Mouse (Mus musculus): ENCODE measurements around the gene Zbtb20. TPM values are rescaled to one million over a fixed set of nuclear protein-coding genes. Genes with fewer than 3 reads are reported as not detected.

The Zbtb20 gene
- polyA plus RNA-seq, 1 experiment, result 21.1 TPM

DNA sequence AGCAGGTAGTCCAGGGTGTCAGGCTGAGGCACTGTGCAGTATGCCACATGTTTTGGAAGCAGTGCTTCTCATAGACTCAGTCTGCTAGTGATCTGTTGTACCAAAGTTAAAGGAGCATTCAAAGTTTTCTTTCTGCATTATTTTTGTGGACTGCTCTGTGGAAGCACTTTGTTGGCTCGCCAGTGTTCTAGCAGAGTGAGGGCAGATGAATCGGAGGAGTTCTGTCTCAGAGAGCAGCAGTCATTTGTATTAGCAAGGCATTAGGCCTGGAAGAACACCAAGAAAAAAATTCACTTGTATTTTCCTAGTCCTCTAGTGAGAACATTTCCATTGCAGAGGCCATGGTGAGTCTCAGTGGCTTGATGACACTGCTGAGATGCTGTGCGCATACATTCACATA is 196.2 kb downstream of the Zbtb20 start:
- DNase-seq (ENCODE audit: extremely low spot score in 1 of 2, low spot score in 1 of 2), result no peak

DNA sequence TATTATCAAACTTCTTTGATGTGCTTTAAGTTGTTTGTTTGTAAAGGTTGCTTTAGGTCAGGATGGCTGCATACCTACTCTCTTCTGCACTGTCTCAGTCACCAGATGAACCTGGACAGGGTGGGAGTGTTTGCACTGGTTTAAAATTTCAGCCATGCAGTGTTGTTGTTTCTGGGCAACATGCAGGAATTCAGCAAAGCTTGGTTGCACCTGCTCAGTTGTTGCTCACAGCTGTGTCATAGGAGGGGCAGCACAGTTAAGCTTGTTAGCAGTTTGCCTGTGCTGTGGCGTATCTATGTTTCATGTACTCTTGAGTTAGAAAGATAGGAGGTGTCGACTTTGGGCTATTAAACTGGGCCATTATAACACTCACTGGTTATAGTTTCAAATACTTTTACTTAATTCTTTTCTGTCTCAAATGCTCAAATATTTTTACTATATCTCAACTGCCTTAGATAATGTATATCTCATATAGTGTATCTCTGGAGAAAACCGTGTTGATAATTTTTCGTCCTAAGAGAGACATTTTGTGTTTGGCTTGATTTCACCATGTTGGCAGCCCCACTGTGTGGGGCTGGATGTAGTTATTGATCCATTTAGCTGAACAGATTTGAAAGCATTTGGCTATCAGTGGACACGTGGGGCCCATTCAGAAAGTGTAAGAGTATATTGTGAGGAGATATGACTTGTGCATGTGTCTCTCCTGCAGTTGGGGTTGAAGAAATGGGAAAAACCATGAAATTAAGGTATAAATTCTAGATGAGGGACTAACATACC is 197.3 kb downstream of the Zbtb20 start:
- DNase-seq (ENCODE audit: extremely low spot score in 1 of 2, low spot score in 1 of 2), result no peak

- no peak for DNase-seq (ENCODE audit: extremely low spot score in 1 of 2, low spot score in 1 of 2)
Observed at GRCm38 (mm10) chr16:43080403-43080802, 204.7 kb downstream of the Zbtb20 start.

DNA sequence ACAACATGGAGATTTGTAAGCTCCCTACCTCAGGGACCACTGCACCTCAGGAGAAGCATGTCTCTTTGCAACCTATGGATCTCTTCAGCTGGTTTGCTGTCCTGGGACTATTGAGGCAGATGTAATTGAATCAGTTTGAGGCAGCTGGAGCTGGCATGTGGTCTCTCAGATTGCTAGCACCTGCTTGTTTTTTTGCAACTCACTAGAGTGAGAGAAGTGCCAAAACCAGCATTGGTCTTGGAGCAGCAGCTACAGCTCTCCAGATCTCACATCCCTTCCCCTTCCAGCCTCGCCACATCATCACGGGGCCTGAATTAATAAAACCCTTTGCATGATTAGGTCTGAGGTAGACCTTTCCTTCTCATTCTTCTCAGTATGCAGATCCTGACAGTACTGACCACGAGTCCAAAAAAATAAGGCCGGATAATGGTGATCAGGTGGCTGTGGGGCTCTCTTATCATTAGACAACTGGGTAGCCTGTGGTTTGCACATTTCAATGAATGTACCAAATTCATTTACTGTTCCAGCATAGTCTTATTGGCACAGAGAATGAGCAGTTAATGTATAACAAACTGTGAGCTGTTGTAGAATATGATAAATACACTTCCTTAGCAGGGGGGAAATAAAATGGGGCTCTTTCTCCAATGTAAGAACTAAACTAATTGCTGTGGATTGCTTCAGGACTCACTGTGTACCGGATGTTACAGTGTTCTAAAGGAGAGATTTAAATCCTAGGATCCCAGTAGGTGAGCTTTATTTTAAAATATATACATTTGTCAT is 205.4 kb downstream of the Zbtb20 start:
- no peak for DNase-seq (ENCODE audit: extremely low spot score in 1 of 2, low spot score in 1 of 2)

DNA sequence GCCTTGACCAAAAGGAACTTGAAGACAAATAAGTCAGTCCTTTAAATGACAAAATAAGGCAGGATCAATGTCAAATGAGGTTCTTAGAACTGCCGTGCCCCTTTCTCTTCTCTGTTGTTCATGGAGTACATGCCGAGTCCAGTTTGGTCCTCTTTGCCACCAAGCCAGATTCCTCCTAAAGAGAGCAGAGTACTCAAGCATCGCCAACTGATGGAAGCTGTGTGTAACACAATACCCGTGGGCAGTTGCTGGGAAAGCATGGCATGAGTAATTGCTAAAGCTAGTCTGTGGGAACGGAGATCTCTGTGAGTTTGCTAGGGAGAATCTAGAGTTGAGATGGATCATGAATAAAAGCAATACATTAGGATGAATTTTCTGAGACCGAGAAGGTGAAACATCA is 206.3 kb downstream of the Zbtb20 start:
- DNase-seq (ENCODE audit: extremely low spot score in 1 of 2, low spot score in 1 of 2), result no peak

DNA sequence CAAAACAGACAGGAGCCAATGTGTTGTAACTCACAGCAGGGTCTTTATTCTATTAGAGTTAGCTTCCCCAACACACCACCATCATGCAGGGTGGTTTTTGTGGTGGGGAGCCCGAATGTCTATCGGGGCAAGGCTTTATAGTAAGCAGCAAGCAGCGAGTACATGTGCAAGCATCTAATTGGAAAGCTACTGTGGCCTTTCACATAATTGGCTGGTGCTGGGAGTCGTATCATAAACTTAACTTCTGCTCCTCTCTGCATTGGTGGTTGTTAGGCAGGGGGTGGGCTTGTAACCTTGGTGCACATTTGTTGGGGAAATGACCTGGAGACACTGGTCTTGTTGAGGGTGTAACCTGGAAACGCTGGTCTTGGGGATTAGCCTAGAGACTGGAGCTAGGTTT is 207.1 kb downstream of the Zbtb20 start:
- no peak for DNase-seq (ENCODE audit: extremely low spot score in 1 of 2, low spot score in 1 of 2)

DNA sequence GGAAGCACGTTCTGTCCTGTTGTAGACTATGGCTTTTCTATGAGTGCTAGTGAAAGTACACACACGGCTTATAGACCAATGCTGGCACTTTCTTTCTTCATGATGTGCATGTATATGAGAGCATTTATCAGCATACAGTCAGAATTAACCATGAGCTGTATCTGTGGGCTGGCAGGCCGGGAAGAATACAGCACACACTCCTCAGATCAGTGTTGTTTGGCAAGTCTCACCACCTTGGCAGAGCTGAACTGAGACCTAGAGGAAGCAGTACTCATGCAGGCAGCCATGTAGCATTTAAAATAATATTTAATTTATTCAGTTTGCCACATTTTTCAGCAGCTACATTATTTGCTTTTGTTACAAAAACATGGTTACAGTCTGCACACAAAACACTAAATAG is 214.5 kb downstream of the Zbtb20 start:
- DNase-seq (ENCODE audit: extremely low spot score in 1 of 2, low spot score in 1 of 2), result no peak

DNA sequence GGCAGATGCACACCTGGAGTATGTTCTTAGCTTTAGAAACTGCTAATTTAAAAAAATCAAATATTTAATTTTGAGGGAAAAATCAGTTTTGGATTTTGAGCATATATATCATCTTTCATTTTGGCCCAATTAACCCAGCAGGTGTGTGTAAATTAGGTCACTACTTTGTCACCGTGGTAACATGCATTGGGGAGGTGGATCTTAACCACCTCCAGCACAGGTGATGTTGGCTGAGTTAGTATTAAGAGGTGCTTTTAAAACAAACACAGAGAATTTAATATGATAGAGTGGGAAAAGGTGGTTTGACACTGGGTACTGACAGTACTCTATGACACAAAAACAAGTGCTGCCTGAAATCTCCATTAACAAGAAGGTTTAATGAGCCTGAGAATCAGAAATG is 218.5 kb downstream of the Zbtb20 start:
- no peak for DNase-seq (ENCODE audit: extremely low spot score in 1 of 2, low spot score in 1 of 2)

GRCm38 (mm10) chr16:43094756-43095155 is 219.1 kb downstream of the Zbtb20 start:
- DNase-seq (ENCODE audit: extremely low spot score in 1 of 2, low spot score in 1 of 2), result no peak

GRCm38 (mm10) chr16:43096040-43096439 is 220.4 kb downstream of the Zbtb20 start:
- no peak for DNase-seq (ENCODE audit: extremely low spot score in 1 of 2, low spot score in 1 of 2)

- no peak for DNase-seq (ENCODE audit: extremely low spot score in 1 of 2, low spot score in 1 of 2)
Observed at GRCm38 (mm10) chr16:43098153-43098552, 222.5 kb downstream of the Zbtb20 start.

DNA sequence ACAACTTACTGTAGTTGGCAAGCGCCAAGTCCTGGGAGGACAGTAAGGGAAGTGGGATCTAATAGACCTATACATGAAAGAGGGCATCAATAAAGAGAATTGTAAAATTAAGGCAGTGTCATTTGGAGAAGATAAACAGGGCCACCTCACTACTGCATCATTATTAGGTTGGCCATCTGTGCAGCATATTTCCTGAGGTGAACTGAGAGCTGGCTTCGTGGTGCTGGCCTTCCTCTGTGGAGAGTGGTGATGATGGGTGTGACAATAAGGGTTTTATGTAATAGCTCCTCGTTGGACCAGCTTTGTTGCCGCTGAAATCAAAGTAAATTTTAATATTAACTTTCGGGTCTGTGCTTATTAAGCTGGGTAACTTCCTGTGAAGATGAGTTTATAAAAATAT is 223.0 kb downstream of the Zbtb20 start:
- no peak for DNase-seq (ENCODE audit: extremely low spot score in 1 of 2, low spot score in 1 of 2)

DNA sequence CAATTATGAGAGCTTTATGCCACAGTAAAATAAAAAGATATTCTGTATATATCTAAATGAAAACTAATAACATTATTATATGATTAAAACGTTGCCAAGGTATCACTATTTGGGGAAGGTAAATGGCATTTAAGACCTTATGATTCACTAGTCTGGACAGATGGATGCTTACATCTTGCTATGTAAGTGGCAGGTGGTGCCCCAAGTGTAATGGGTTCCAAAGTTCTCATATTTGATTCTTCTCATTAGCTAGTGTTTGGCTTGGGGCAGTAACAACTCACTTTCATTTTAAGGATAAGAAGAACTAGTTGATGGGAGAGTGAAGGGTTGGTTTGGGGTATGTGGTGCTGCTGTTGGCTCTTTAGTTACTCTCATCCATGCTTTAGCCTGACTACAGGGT is 235.6 kb downstream of the Zbtb20 start:
- no peak for DNase-seq (ENCODE audit: extremely low spot score in 1 of 2, low spot score in 1 of 2)

GRCm38 (mm10) chr16:43113968-43114367 is 238.3 kb downstream of the Zbtb20 start:
- no peak for DNase-seq (ENCODE audit: extremely low spot score in 1 of 2, low spot score in 1 of 2)

- DNase-seq (ENCODE audit: extremely low spot score in 1 of 2, low spot score in 1 of 2), result no peak
Observed at GRCm38 (mm10) chr16:43129966-43130365, 254.3 kb downstream of the Zbtb20 start.

- peak in 1 of 2 experiments; percentile 28 for DNase-seq (ENCODE audit: extremely low spot score in 1 of 2, low spot score in 1 of 2)
Observed at GRCm38 (mm10) chr16:43130583-43130982, 254.9 kb downstream of the Zbtb20 start.

DNA sequence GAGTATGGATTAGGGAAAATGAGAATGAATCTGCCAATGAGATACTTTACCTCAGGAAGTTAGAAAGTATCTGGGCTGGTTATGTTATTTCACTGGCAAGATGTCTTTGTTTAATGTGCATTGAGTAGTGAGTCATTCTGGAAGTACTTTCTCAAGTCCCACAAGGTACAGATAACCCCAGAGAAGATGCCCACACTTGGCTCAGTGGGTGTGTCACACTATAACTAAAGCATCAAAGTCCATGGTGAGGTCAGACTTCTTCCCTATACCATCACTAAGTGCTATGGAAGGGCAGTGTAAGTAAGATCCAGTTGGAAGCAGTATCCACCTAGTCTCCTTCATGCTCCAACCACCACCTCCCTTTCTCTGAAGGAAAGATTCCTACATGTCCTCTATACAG is 255.4 kb downstream of the Zbtb20 start:
- DNase-seq (ENCODE audit: extremely low spot score in 1 of 2, low spot score in 1 of 2), result no peak

- DNase-seq (ENCODE audit: extremely low spot score in 1 of 2, low spot score in 1 of 2), result peak in 1 of 2 experiments; percentile 35
Observed at GRCm38 (mm10) chr16:43168506-43168905, 292.8 kb downstream of the Zbtb20 start.

DNA sequence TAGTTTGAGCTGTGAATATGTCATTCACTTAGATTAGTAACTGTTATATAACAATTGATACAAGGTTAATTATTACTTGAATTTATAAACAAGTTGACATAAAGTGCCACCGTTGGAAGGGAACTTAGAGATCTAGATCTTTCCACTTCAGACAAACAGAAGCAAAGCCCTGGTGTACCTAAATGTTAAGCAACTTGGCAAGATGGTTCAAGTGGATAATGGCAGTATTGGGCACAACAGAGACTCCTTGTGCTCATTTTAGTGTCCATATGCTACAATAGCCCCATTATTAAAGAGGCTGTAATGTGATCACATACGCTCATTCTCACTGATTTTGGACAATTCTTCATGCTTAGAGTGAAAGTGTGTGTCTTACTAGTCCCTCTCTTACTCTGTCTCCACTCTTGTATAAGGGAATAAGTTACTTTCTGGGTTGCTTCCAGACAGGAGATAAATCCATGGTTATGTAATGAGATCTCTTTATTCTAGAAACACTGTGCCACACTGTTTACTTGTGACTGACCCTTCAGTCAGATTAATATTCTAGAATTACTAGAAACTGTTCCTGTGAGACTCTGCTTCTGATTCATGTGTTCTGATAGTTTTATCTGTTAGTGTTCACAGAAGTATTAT is 293.7 kb downstream of the Zbtb20 start:
- no peak for DNase-seq (ENCODE audit: extremely low spot score in 1 of 2, low spot score in 1 of 2)

- no peak for DNase-seq (ENCODE audit: extremely low spot score in 1 of 2, low spot score in 1 of 2)
Observed at GRCm38 (mm10) chr16:43172139-43172538, 296.5 kb downstream of the Zbtb20 start.

DNA sequence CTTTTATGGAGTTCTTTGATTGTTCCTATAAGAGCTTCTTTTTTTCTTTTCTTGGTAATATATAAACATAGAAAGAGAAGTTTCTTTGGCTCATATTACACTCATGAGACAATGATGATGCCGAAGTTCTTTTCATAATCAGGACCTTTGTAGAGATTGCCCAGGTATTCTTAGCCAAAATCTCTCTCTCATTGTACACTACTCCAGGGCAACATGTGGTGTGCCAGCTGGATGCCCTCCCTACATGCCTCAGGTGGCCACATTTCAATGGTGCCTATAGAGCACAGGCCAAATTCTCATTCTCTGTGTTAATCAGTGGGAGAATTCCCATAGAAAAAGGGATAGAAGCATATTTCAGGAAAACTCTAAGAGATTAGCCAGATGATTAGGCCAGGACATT is 297.2 kb downstream of the Zbtb20 start:
- DNase-seq (ENCODE audit: extremely low spot score in 1 of 2, low spot score in 1 of 2), result no peak

GRCm38 (mm10) chr16:43174815-43175214 is 299.1 kb downstream of the Zbtb20 start:
- no peak for DNase-seq (ENCODE audit: extremely low spot score in 1 of 2, low spot score in 1 of 2)
